28 mouse cellular contexts compared by ENCODE assay signal in genomic region chr17:84988514-84988913, GRCm38 (mm10). TPM values are rescaled to one million over a fixed set of nuclear protein-coding genes. Genes with fewer than 3 reads are reported as not detected.
"Had no signal": no experiment of that assay in that cellular context is flagged by ENCODE, and none has a peak within 500 bp of the region (broad histone marks: within the 10 kb centered on the region; RNA-seq: fewer than 3 reads in every experiment).

No protein-coding gene starts in this region.

- H3K4me2 ChIP-seq: heart, embryonic 11.5 days; heart, embryonic 13.5 days; heart, embryonic 15.5 days; hindbrain, embryonic 12.5 days; hindbrain, embryonic 14.5 days; intestine, embryonic 15.5 days; limb, embryonic 12.5 days; liver, embryonic 11.5 days had no signal

- DNase-seq: gastrocnemius, adult 2 months; gastrocnemius, postnatal 10 days; gastrocnemius, postnatal 25 days; heart, adult 18-20 months; heart, postnatal 4 days; kidney, adult 18-20 months; kidney, adult 8-10 months; kidney, postnatal 10 days; kidney, postnatal 25 days; kidney, postnatal 4 days; liver had no signal

- H3K9me3 ChIP-seq: heart, embryonic 13.5 days; heart, embryonic 15.5 days; hindbrain, embryonic 10.5 days; hindbrain, embryonic 12.5 days; intestine, embryonic 15.5 days; limb, embryonic 10.5 days; limb, embryonic 12.5 days had no signal

- H3K4me3 ChIP-seq: gastrocnemius, adult 2 months; heart, embryonic 13.5 days; heart, embryonic 15.5 days; hindbrain, embryonic 10.5 days; hindbrain, embryonic 12.5 days; intestine, embryonic 15.5 days; layer of hippocampus, adult 2 months; left cerebral cortex, adult 2 months; limb, embryonic 10.5 days; limb, embryonic 12.5 days had no signal

- ATAC-seq: inflammation-experienced regulatory T-cells, adult 6 months; intestine, postnatal 0 days had no signal

- H3K9ac ChIP-seq: heart, embryonic 13.5 days; heart, embryonic 15.5 days; hindbrain, embryonic 12.5 days; hindbrain, embryonic 14.5 days; intestine, embryonic 15.5 days; limb, embryonic 12.5 days had no signal

- H3K27me3 ChIP-seq: heart, embryonic 13.5 days; heart, embryonic 15.5 days; hindbrain, embryonic 12.5 days; intestine, embryonic 15.5 days; limb, embryonic 12.5 days had no signal

- H3K36me3 ChIP-seq: heart, embryonic 13.5 days; heart, embryonic 15.5 days; hindbrain, embryonic 12.5 days; intestine, embryonic 15.5 days had no signal

- H3K27ac ChIP-seq: gastrocnemius, adult 2 months; heart, embryonic 15.5 days; hindbrain, embryonic 10.5 days; hindbrain, embryonic 12.5 days; hindbrain, embryonic 14.5 days; intestine, embryonic 15.5 days; left cerebral cortex, adult 2 months; limb, embryonic 10.5 days; limb, embryonic 12.5 days had no signal

RNA-seq across cellular contexts. Expression of gene Slc3a1, which starts 39.7 kb away (rescaled TPM):
- total RNA-seq: gastrocnemius, adult 2 months; heart, adult 18-20 months; heart, postnatal 25 days; layer of hippocampus, postnatal 10 days had no signal
- polyA plus RNA-seq: heart, postnatal 0 days had no signal
